ENCODE assay signal across 11 mouse cellular contexts in genomic region chrY:90741452-90742260, GRCm38 (mm10). TPM values are rescaled to one million over a fixed set of nuclear protein-coding genes. Genes with fewer than 3 reads are reported as not detected.
DNase-seq lines count a peak whose midpoint lies in the region; ATAC-seq and TF ChIP-seq lines count a peak whose summit lies in the region.
"Not testable (repeated sequence)": the region's sequence is repeated elsewhere in the genome, so short reads cannot be mapped to it uniquely, and the experiment has no call there.
"Had no signal": no experiment of that assay in that cellular context is flagged by ENCODE, and none has a peak within 500 bp of the region (broad histone marks: within the 10 kb centered on the region; RNA-seq: fewer than 3 reads in every experiment).

No protein-coding gene starts in this region.

- peak; percentile 39 for ATAC-seq in forebrain, embryonic 16.5 days
- peak; percentile 60 for ATAC-seq in hindbrain, embryonic 11.5 days (ENCODE audit: low FRiP score)

- not testable (repeated sequence) for H3K9ac ChIP-seq in ES-E14 (ENCODE audit: insufficient read depth, low read depth, low read length, poor library complexity, severe bottlenecking); forebrain, embryonic 16.5 days (replicated peaks; ENCODE audit: low read depth, low read length); hindbrain, embryonic 11.5 days (ENCODE audit: low read depth, low read length)

- H3K9me3 ChIP-seq in ES-E14 (ENCODE audit: control insufficient read depth, insufficient read depth, low read depth, low read length), result peaks cover 12% of the 10 kb centered on the region; the same call in 1 of the 2 replicates
- H3K9me3 ChIP-seq in forebrain, embryonic 16.5 days (ENCODE audit: control insufficient read depth, low read length), result peaks cover 33% of the 10 kb centered on the region
- peaks cover 43% of the 10 kb centered on the region for H3K9me3 ChIP-seq in hindbrain, embryonic 11.5 days (ENCODE audit: control insufficient read depth, low read length)

- H3K27ac ChIP-seq in ES-E14 (ENCODE audit: insufficient read depth, low read depth, low read length, poor library complexity, severe bottlenecking); cerebellum, adult 2 months (ENCODE audit: insufficient read depth, low read length); forebrain, embryonic 16.5 days (ENCODE audit: low read length); hindbrain, embryonic 11.5 days (ENCODE audit: low read depth, low read length): not testable (repeated sequence)

- DNase-seq in ES-E14 (ENCODE audit: low read depth, low spot score), result peak; percentile 79
- DNase-seq in cerebellum, adult 2 months, result peak; percentile 58 to 63
- DNase-seq in hindbrain, embryonic 11.5 days (ENCODE audit: low spot score), result peak; percentile 50
- peak; percentile 67 for DNase-seq in layer of hippocampus, adult 11-12 months (ENCODE audit: low spot score)
- DNase-seq in lung, adult 2 months, result peak; percentile 9
- peak; percentile 50 for DNase-seq in ovary, postnatal 36 days (ENCODE audit: low spot score)
- peak; percentile 48 for DNase-seq in thymus, postnatal 14 days

- not testable (repeated sequence) for H3K27me3 ChIP-seq in cerebellum, adult 2 months (ENCODE audit: control insufficient read depth, insufficient read depth, low read length); forebrain, embryonic 16.5 days (replicated peaks; ENCODE audit: control insufficient read depth, insufficient read depth, low read length); hindbrain, embryonic 11.5 days (ENCODE audit: control insufficient read depth, insufficient read depth, low read length)

- not testable (repeated sequence) for TF ChIP-seq POLR2A in cerebellum, adult 2 months (IDR thresholded peaks at IDR 0.05; ENCODE audit: borderline replicate concordance, insufficient read depth, low read length); lung, adult 2 months (IDR thresholded peaks at IDR 0.05; ENCODE audit: borderline replicate concordance, extremely low read depth, low read depth, low read length)

- H3K36me3 ChIP-seq in ES-E14 (ENCODE audit: control insufficient read depth, insufficient read depth, low read length, poor library complexity, severe bottlenecking), result peaks cover 66% of the 10 kb centered on the region
- peaks cover 22% of the 10 kb centered on the region for H3K36me3 ChIP-seq in forebrain, embryonic 16.5 days (ENCODE audit: control insufficient read depth, insufficient read depth)
- H3K36me3 ChIP-seq in hindbrain, embryonic 11.5 days (ENCODE audit: control insufficient read depth, insufficient read depth, low read length), result peaks cover 22% of the 10 kb centered on the region

- H3K4me1 ChIP-seq in ES-E14 (ENCODE audit: control insufficient read depth in 2 of 2, insufficient read depth in 2 of 2, low read length in 2 of 2, poor library complexity in 1 of 2); cerebellum, adult 2 months (ENCODE audit: control insufficient read depth, insufficient read depth, low read length); forebrain, embryonic 16.5 days (replicated peaks; ENCODE audit: control insufficient read depth, insufficient read depth, low read length); hindbrain, embryonic 11.5 days (replicated peaks; ENCODE audit: control insufficient read depth, insufficient read depth, low read length); lung, adult 2 months (ENCODE audit: control insufficient read depth, insufficient read depth, low read length): not testable (repeated sequence)

- TF ChIP-seq CTCF in cerebellum, adult 2 months (IDR thresholded peaks at IDR 0.05; ENCODE audit: borderline replicate concordance, insufficient read depth, low read depth, low read length); lung, adult 2 months (IDR thresholded peaks at IDR 0.05; ENCODE audit: insufficient read depth, low read length): not testable (repeated sequence)

- not testable (repeated sequence) for H3K4me2 ChIP-seq in forebrain, embryonic 16.5 days (ENCODE audit: low read length); hindbrain, embryonic 11.5 days (replicated peaks; ENCODE audit: low read depth, low read length)

- WGBS in cerebellum, adult 2 months, result 83% methylated on average over 42 of the region's 43 CpGs
- whole genome bisulfite sequencing in forebrain, embryonic 16.5 days, result 83% methylated on average over 43 of the region's 43 CpGs
- WGBS in hindbrain, embryonic 11.5 days, result 84% methylated on average over 43 of the region's 43 CpGs
- WGBS in lung, adult 2 months, result 83% methylated on average over 42 of the region's 43 CpGs

- not testable (repeated sequence) for H3K4me3 ChIP-seq in ES-E14 (ENCODE audit: insufficient read depth in 1 of 2, low read depth in 1 of 2, low read length in 2 of 2, poor library complexity in 1 of 2, severe bottlenecking in 1 of 2); cerebellum, adult 2 months (replicated peaks; ENCODE audit: insufficient read depth, low read depth, low read length); forebrain, embryonic 16.5 days (replicated peaks; ENCODE audit: low read length); hindbrain, embryonic 11.5 days (ENCODE audit: low read depth, low read length); lung, adult 2 months (replicated peaks; ENCODE audit: extremely low read depth, low read depth, low read length)

- in situ Hi-C loops in ES-E14 (cut with MboI; ENCODE audit: low sequenced_read_pairs in 2 of 2, unreplicated experiment in 2 of 2), result not testable (repeated sequence)

RNA-seq across cellular contexts. Expression of gene Gm21860, which starts 13.0 kb away (rescaled TPM):
- total RNA-seq in ES-E14 (2012; rRNA removed), result not detected in 2 replicates
- not detected in 2 replicates for polyA plus RNA-seq in cerebellum, adult 2 months (2012; rRNA removed)
- not detected in 2 replicates for polyA plus RNA-seq in forebrain, embryonic 16.5 days (2015; fragmentation: Nextera tagmentation; extraction: Ambion mirVana)
- not detected in 2 replicates for polyA plus RNA-seq in hindbrain, embryonic 11.5 days (2014; fragmentation: Nextera tagmentation; extraction: Ambion mirVana)
- not detected in 2 replicates for polyA plus RNA-seq in lung, adult 2 months (2012; rRNA removed)
- total RNA-seq: adrenal gland, postnatal 4 days; heart, adult 8-10 months had no signal
- polyA plus RNA-seq: macrophage had no signal

RNA-seq across cellular contexts. Expression of gene Gm47283, which starts 42.9 kb away (rescaled TPM):
- not detected in 2 replicates for total RNA-seq in ES-E14 (2012; rRNA removed)
- polyA plus RNA-seq in cerebellum, adult 2 months (2012; rRNA removed), result not detected in 2 replicates
- not detected in 2 replicates for polyA plus RNA-seq in forebrain, embryonic 16.5 days (2015; fragmentation: Nextera tagmentation; extraction: Ambion mirVana)
- polyA plus RNA-seq in hindbrain, embryonic 11.5 days (2014; fragmentation: Nextera tagmentation; extraction: Ambion mirVana), result not detected in 2 replicates
- polyA plus RNA-seq in lung, adult 2 months (2012; rRNA removed), result not detected in 2 replicates
- total RNA-seq: adrenal gland, postnatal 4 days; heart, adult 8-10 months had no signal
- polyA plus RNA-seq: macrophage had no signal

Comparison
In these comparisons a context has a peak if more than half of its experiments do, and no peak if none do; other contexts are left out.
1. DNase-seq: peak in every context shown above with its lines; median percentile 79 in ES-E14; 67 in layer of hippocampus, adult 11-12 months; 60 in cerebellum, adult 2 months; 50 in hindbrain, embryonic 11.5 days; 50 in ovary, postnatal 36 days; 48 in thymus, postnatal 14 days; 9 in lung, adult 2 months.